Mouse (Mus musculus): ENCODE results near the gene Golim4.
"Not testable (repeated sequence)": the region's sequence is repeated elsewhere in the genome, so short reads cannot be mapped to it uniquely, and the experiment has no call there.

DNA sequence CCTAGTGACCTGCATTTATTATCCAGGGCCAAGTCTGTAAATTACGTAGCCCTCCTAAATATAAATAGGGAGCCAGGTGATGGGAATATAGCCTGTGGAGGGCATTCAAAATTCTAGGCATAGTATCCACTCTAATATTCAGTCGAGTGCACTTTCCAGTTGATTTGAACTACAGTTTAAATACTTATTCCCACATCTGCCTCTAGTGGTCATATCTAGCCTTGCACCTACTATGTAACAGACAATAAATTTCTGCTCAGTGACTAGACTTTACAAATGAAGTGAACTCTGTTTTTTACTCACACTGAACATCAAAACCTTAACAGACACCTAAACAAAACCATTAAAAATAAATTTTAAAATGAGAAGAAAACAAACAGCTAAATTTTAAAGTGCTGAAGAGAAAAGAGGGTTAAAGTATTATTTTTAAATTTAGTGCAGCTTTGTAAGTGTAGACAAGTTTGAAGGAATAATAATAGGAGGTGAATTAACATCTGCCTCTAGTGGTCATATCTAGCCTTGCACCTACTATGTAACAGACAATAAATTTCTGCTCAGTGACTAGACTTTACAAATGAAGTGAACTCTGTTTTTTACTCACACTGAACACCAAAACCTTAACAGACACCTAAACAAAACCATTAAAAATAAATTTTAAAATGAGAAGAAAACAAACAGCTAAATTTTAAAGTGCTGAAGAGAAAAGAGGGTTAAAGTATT, 24.4 kb upstream of the Golim4 start:
- not testable (repeated sequence) for TF ChIP-seq GATA1, TAL1 (IDR thresholded peaks at IDR 0.05; ENCODE audit: low read length)

Measured in erythroblast, embryonic 14.5 days (primary cell).